Mouse (Mus musculus) lung, postnatal 0 days (tissue): ENCODE measurements at regions not wholly inside any gene's neighbourhood (a gene's known extent, or its start where the extent isn't known, plus 50 kb on each side); places are given as distances from the start of the nearest gene placed in this dataset.

Source experiments
- CTCF ChIP-seq: IDR thresholded peaks from 2 replicates; pipeline ENCODE4 v1.5.1; 2016; ENCODE audit warnings: antibody characterized with exemption, mild to moderate bottlenecking
- EP300 ChIP-seq: IDR thresholded peaks from 2 replicates; pipeline ENCODE4 v1.6.1; 2016; ENCODE audit warnings: antibody characterized with exemption, mild to moderate bottlenecking, control low read depth

DNA sequence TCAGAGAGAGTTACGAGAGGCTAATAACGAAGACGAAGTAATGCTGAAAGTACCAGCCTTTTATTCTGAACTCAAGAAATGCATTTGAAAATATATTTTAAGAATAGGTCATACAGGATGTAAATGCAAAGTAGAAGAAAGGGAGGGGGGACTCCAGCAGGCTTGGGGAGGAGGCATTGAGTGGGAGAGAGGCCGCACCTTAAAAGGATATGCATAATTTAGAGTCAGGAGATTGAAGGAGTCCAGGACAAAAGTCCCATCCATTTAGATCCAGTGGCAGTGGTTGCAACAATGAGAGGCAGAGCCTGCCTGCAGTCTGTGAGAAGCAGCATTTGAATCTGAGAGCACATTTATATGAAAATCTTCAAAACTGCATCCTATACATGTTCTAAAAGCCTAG, 186.1 kb downstream of the Psat1 start:
- TF ChIP-seq CTCF (no peak), EP300 (no peak)
